Mouse (Mus musculus) hindbrain, embryonic 13.5 days (tissue): Measurements from ENCODE around the gene Ndel1. TPM values are rescaled to one million over a fixed set of nuclear protein-coding genes. Genes with fewer than 3 reads are reported as not detected.

ENCODE experiments used
- ATAC-seq: fragments of 200-750 bp; cut with Nextera tagmentation; 2 replicates; pipeline ENCODE4 v1.8.0; 2017; ENCODE audit warnings: moderate TSS enrichment; ENCODE audit not compliant: low FRiP score
- H3K27ac ChIP-seq: fragments of 300-500 bp; sonication (generic); 2 replicates; pipeline ENCODE4 v1.5.1; 2015; ENCODE audit warnings: inconsistent platforms, mild to moderate bottlenecking, moderate library complexity
- H3K27me3 ChIP-seq: fragments of 300-500 bp; sonication (generic); 2 replicates; pipeline ENCODE4 v1.6.1; 2015; ENCODE audit warnings: mild to moderate bottlenecking, inconsistent platforms
- H3K36me3 ChIP-seq: fragments of 300-500 bp; sonication (generic); 2 replicates; pipeline ENCODE4 v1.6.1; 2015; ENCODE audit warnings: mild to moderate bottlenecking, inconsistent platforms
- H3K4me1 ChIP-seq: fragments of 300-500 bp; sonication (generic); replicated peaks from 2 replicates; pipeline ENCODE4 v1.6.1; 2015; ENCODE audit warnings: inconsistent platforms
- H3K4me2 ChIP-seq: fragments of 300-500 bp; sonication (generic); 2 replicates; pipeline ENCODE4 v1.6.1; 2015; ENCODE audit warnings: inconsistent platforms, mild to moderate bottlenecking, moderate library complexity
- H3K4me3 ChIP-seq: fragments of 300-500 bp; sonication (generic); 2 replicates; pipeline ENCODE4 v1.5.1; 2015; ENCODE audit warnings: mild to moderate bottlenecking, inconsistent platforms
- H3K9ac ChIP-seq: fragments of 300-500 bp; sonication (generic); 2 replicates; pipeline ENCODE4 v1.6.1; 2015; ENCODE audit warnings: mild to moderate bottlenecking, inconsistent platforms
- H3K9me3 ChIP-seq: fragments of 300-500 bp; sonication (generic); 2 replicates; pipeline ENCODE4 v1.6.1; 2016; ENCODE audit warnings: inconsistent platforms
- WGBS: fragments of 180-500 bp; shearing (Covaris S2); methylation state at CpG from one replicate; pipeline ENCODE4 v1.1.7; 2015; 5-methylcytosine and 5-hydroxymethylcytosine counted together
- polyA plus RNA-seq: library from polyadenylated mRNA; unstranded; fragments of >200 nt; fragmentation: Nextera tagmentation; extraction: Ambion mirVana; gene quantifications from 2 replicates; pipeline ENCODE4 v1.2.1, GENCODE M21; 2015

Gene Ndel1
- polyA plus RNA-seq, 1 experiment from 2014 or later: 90.8 TPM

DNA sequence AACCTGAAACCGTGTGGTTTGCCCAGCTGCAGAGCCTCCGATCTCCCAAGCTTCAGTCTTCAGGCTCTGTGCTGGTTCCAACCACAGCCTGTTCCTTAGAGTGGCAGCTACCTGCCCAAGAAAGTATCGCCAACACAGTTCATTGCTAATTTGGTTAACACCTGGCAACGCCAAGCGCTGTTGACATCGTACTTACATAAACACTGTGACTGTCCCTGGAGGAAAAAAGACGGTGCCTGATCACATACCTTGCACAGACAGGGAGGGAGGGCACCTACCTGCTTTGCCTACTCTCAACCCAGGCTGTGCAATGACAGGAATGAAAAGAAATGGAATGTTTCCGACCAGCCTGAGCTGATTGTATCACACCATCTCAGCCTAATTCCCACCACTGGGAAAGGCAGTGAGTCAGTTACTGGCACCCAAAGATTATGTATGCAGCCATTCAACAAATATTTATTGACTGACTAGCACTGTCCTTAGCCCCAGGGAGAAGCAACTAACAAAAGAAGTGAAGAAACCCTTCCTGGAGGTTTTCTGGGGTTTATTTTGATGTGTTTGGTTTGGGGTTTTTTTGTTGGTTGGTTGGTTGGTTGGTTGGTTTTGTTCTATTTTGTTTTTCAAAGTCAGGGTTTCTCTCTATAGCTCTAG lies 11.6 kb downstream of the Ndel1 start:
- no peak overlapping the region for H3K4me3 ChIP-seq
- 88% methylated on average over 8 of the region's 8 CpGs for WGBS
- no peak for ATAC-seq
- H3K4me2 ChIP-seq: no peak overlapping the region
- no peaks in the 10 kb centered on the region for H3K9me3 ChIP-seq
- H3K4me1 ChIP-seq: peaks cover 3% of the 10 kb centered on the region; the same call in 1 of the 2 replicates
- H3K27me3 ChIP-seq: peaks cover 17% of the 10 kb centered on the region; the same call in 1 of the 2 replicates
- no peak overlapping the region for H3K27ac ChIP-seq
- no peaks in the 10 kb centered on the region for H3K36me3 ChIP-seq
- H3K9ac ChIP-seq: no peak overlapping the region

GRCm38 (mm10) chr11:68857329-68857728 lies 14.3 kb downstream of the Ndel1 start:
- Histone ChIP-seq H3K36me3 (no peaks in the 10 kb centered on the region), H3K4me3 (no peak overlapping the region), H3K4me1 (peaks cover 9% of the 10 kb centered on the region), H3K27ac (no peak overlapping the region), H3K9ac (no peak overlapping the region), H3K4me2 (no peak overlapping the region), H3K27me3 (peaks cover 17% of the 10 kb centered on the region; the same call in 1 of the 2 replicates), H3K9me3 (no peaks in the 10 kb centered on the region)
- no peak for ATAC-seq
- 91% methylated on average over 3 of the region's 3 CpGs for WGBS

DNA sequence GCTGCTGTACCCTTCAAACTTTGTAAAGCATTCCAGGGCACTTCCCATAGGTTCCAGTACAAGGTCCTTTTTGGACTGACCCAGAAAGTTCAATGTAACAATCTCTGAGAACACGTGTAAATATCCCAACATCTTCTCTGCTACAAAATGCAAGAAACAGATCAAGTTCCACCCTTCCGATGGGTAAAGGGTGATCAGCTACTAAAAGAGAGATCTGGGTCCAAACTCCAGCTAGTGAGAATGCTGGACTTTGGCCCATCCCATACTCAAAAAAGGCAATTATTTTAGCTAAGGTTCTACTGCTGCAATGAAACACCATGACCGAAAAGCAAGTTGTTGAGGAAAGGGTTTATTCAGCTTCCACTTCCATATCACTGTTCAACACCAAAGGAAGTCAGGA lies 17.0 kb downstream of the Ndel1 start:
- no peak overlapping the region for H3K4me3 ChIP-seq
- 93% methylated on average over 3 of the region's 3 CpGs for whole genome bisulfite sequencing
- ATAC-seq: no peak
- H3K9ac ChIP-seq: no peak overlapping the region
- no peaks in the 10 kb centered on the region for H3K9me3 ChIP-seq
- peaks cover 14% of the 10 kb centered on the region; the same call in 1 of the 2 replicates for H3K27me3 ChIP-seq
- H3K36me3 ChIP-seq: no peaks in the 10 kb centered on the region
- peaks cover 34% of the 10 kb centered on the region for H3K4me1 ChIP-seq
- H3K4me2 ChIP-seq: no peak overlapping the region
- no peak overlapping the region for H3K27ac ChIP-seq

DNA sequence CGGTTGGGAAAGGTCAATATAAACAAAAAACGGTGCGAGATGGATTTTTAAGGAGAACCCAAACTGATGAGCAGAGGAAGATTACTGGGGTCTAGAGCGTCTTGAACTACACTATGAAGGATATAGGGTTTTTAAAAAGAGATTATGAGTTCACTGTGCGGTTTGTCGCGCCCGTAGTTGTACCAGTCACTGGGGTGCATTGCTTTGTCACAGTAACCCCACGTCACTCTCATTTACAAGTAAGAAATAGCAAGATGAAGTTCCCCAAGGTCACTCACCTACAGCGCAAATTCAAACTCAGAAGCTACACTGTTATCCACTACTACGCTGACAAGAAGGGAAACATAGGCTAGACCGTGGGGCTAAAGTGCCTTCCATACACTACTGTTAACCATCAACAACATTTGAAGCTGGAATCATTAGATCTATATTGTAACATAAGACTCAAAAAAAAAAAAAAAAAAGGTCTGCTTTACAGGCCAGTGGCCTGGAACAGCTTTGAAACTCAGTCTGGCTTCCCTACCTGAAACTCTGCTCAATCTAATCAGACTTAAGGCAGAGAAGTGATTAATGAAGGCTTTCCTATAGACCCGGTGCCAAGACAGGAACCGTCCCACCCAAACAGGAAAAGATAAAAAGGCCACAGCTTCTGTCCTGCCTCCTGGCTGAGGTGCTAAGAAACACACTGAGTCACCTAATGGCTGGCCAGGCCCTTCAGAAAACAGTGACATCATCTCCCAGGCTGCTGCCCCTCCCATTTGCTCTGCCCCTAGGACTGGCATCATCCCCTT lies 17.9 kb downstream of the Ndel1 start:
- Histone ChIP-seq H3K27ac (peak overlapping the region; percentile 77), H3K27me3 (peaks cover 12% of the 10 kb centered on the region; the same call in 1 of the 2 replicates), H3K9ac (peak overlapping the region; percentile 68), H3K36me3 (no peaks in the 10 kb centered on the region), H3K4me1 (peaks cover 37% of the 10 kb centered on the region), H3K4me3 (peak overlapping the region; percentile 98), H3K9me3 (no peaks in the 10 kb centered on the region), H3K4me2 (peak overlapping the region; percentile 63)
- WGBS: 53% methylated on average over 14 of the region's 14 CpGs
- no peak for ATAC-seq

GRCm38 (mm10) chr11:68852932-68853409 lies 18.7 kb downstream of the Ndel1 start:
- Histone ChIP-seq H3K27ac (peak overlapping the region; percentile 97), H3K4me1 (peaks cover 37% of the 10 kb centered on the region), H3K9ac (peak overlapping the region; percentile 97), H3K27me3 (peaks cover 12% of the 10 kb centered on the region; the same call in 1 of the 2 replicates), H3K9me3 (no peaks in the 10 kb centered on the region), H3K4me2 (peak overlapping the region; percentile 72), H3K4me3 (peak overlapping the region; percentile 98), H3K36me3 (no peaks in the 10 kb centered on the region)
- peak; percentile 100 for ATAC-seq
- WGBS: under 1% methylated on average over 42 of the region's 42 CpGs

DNA sequence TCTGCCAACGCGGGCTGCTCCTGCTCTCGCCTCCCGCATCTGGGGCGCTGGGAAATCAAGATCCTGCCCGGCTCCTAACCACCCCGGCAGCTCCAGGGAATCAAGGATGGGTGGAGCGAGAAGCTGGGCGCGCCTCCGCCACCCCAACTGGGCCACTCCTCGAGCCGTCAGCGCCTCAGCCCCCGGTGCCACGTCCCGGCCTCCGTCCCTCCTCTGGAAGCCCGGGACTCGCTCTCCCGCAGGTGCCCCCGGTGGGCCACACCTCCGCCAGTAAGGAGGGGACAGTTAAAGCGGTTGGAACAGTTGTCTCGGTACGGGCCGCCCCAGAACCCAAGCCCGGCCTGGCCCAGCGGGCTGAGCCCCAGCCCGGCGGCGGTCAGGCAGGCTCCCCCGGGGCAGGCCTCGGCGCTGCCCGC lies 19.2 kb downstream of the Ndel1 start:
- under 1% methylated on average over 36 of the region's 36 CpGs for WGBS
- no peaks in the 10 kb centered on the region for H3K36me3 ChIP-seq
- peak overlapping the region; percentile 97 for H3K27ac ChIP-seq
- H3K27me3 ChIP-seq: peaks cover 12% of the 10 kb centered on the region; the same call in 1 of the 2 replicates
- ATAC-seq: peak; percentile 74
- H3K9me3 ChIP-seq: no peaks in the 10 kb centered on the region
- peak overlapping the region; percentile 98 for H3K4me3 ChIP-seq
- H3K4me1 ChIP-seq: peaks cover 37% of the 10 kb centered on the region
- H3K9ac ChIP-seq: peak overlapping the region; percentile 97
- peak overlapping the region; percentile 72 for H3K4me2 ChIP-seq

GRCm38 (mm10) chr11:68851644-68852485 lies 19.8 kb downstream of the Ndel1 start:
- Histone ChIP-seq H3K27ac (peak overlapping the region; percentile 97), H3K9me3 (no peaks in the 10 kb centered on the region), H3K27me3 (peaks cover 12% of the 10 kb centered on the region; the same call in 1 of the 2 replicates), H3K4me1 (peaks cover 37% of the 10 kb centered on the region), H3K9ac (peak overlapping the region; percentile 97), H3K36me3 (no peaks in the 10 kb centered on the region), H3K4me2 (peak overlapping the region; percentile 72), H3K4me3 (peak overlapping the region; percentile 98)
- ATAC-seq: no peak
- WGBS: 5% methylated on average over 13 of the region's 13 CpGs

DNA sequence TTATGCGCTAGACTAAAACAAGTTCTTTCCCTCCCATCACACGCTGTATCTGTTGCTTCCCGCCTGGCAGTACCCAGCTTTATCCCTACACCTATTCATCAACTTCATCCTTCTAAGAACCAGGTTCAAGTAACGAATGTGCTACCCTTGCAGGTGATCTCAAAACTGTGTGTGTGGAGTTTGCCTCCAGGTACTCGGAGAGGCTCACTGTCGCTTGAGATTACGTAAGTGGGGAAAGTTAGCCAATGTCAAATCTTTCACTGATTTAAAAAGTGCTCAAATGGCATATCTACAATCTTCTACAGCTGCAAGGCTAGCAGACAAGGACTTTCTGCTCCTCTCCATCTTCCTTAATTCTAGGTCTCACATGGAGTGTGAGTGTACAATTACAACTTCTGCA lies 20.8 kb downstream of the Ndel1 start:
- Histone ChIP-seq H3K4me2 (peak overlapping the region; percentile 23), H3K27ac (no peak overlapping the region), H3K9me3 (no peaks in the 10 kb centered on the region), H3K9ac (peak overlapping the region; percentile 46), H3K4me3 (0 out of 2 replicates have a peak overlapping the region, but pooled peaks have one; percentile 1), H3K27me3 (peaks cover 4% of the 10 kb centered on the region; the same call in 1 of the 2 replicates), H3K36me3 (no peaks in the 10 kb centered on the region), H3K4me1 (peaks cover 37% of the 10 kb centered on the region)
- 89% methylated on average over 7 of the region's 7 CpGs for WGBS
- no peak for ATAC-seq

GRCm38 (mm10) chr11:68839606-68840005 lies 32.1 kb downstream of the Ndel1 start:
- H3K4me3 ChIP-seq: no peak overlapping the region
- 54% methylated on average over 5 of the region's 5 CpGs for WGBS

GRCm38 (mm10) chr11:68835034-68835433 lies 36.6 kb downstream of the Ndel1 start:
- no peaks in the 10 kb centered on the region for H3K4me1 ChIP-seq
- H3K9ac ChIP-seq: no peak overlapping the region
- H3K4me3 ChIP-seq: no peak overlapping the region
- peaks cover 76% of the 10 kb centered on the region for H3K36me3 ChIP-seq
- no peak for ATAC-seq
- no peaks in the 10 kb centered on the region for H3K9me3 ChIP-seq
- 94% methylated on average over 3 of the region's 3 CpGs for WGBS
- H3K27me3 ChIP-seq: no peaks in the 10 kb centered on the region
- H3K27ac ChIP-seq: no peak overlapping the region
- no peak overlapping the region for H3K4me2 ChIP-seq

More at GRCm38 (mm10) chr11:68839606-68840005, 32.1 kb downstream of the Ndel1 start:
- Histone ChIP-seq H3K9ac (no peak overlapping the region), H3K9me3 (no peaks in the 10 kb centered on the region), H3K36me3 (peaks cover 68% of the 10 kb centered on the region), H3K4me2 (no peak overlapping the region), H3K27ac (no peak overlapping the region), H3K4me1 (no peaks in the 10 kb centered on the region), H3K27me3 (no peaks in the 10 kb centered on the region)
- ATAC-seq: no peak

DNA sequence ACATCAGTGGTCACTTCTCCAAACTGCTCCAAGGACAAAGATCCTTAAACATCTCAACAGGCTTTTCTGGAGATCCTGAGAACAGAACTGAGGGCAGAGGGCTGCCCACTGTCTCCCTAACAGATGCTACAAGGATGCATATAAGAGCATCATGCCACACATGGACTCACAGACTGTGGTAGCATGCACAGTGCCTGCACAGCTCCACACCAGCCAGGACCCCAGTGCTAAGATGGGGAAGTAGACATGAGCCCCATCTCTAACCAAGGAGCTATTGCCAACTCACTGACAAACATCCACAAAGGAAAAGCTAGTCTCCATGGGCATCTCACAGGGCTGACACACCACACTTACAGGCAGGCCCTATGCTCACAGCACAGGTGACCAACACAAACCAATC lies 38.1 kb downstream of the Ndel1 start:
- Histone ChIP-seq H3K27ac (no peak overlapping the region), H3K4me2 (no peak overlapping the region), H3K4me3 (no peak overlapping the region), H3K9me3 (no peaks in the 10 kb centered on the region), H3K27me3 (no peaks in the 10 kb centered on the region), H3K4me1 (no peaks in the 10 kb centered on the region), H3K9ac (no peak overlapping the region), H3K36me3 (peaks cover 76% of the 10 kb centered on the region)
- ATAC-seq: no peak

GRCm38 (mm10) chr11:68832793-68833192 lies 38.9 kb downstream of the Ndel1 start:
- Histone ChIP-seq H3K9me3 (no peaks in the 10 kb centered on the region), H3K27me3 (no peaks in the 10 kb centered on the region), H3K36me3 (peaks cover 80% of the 10 kb centered on the region), H3K4me1 (no peaks in the 10 kb centered on the region), H3K4me3 (no peak overlapping the region), H3K9ac (no peak overlapping the region), H3K4me2 (no peak overlapping the region), H3K27ac (no peak overlapping the region)
- ATAC-seq: no peak
- WGBS: 80% methylated on average over 4 of the region's 4 CpGs
